Mouse (Mus musculus): ENCODE data around the gene Bbof1.

The Bbof1 gene

GRCm38 (mm10) chr12:84408819-84409507 lies at the start of gene Bbof1, which contains the start of gene Entpd5:
Bbof1 (plus strand) TSS chr12:84409071.
Entpd5 (minus strand) TSS chr12:84409029.
- peak; percentile 83 for DNase-seq (ENCODE audit: low spot score)

GRCm38 (mm10) chr12:84361555-84362489 lies 47.0 kb upstream of the Bbof1 start, which contains the start of the genes Coq6 and Fam161b:
Coq6 (plus strand) TSS chr12:84361657.
Fam161b (minus strand) TSS chr12:84361833.
- peak; percentile 96 for DNase-seq (ENCODE audit: low spot score)

GRCm38 (mm10) chr12:84362872-84363271 lies 46.0 kb upstream of the Bbof1 start:
- DNase-seq (ENCODE audit: low spot score), result no peak

- no peak for DNase-seq (ENCODE audit: low spot score)
These were observed 44.6 kb upstream of the Bbof1 start for GRCm38 (mm10) chr12:84364291-84364690.

- DNase-seq (ENCODE audit: low spot score), result no peak
These were observed 43.7 kb upstream of the Bbof1 start for GRCm38 (mm10) chr12:84365137-84365536.

- DNase-seq (ENCODE audit: low spot score), result no peak
These were observed 41.9 kb upstream of the Bbof1 start for GRCm38 (mm10) chr12:84366971-84367370.

- DNase-seq (ENCODE audit: low spot score), result no peak
These were observed 37.2 kb upstream of the Bbof1 start for GRCm38 (mm10) chr12:84371647-84372046.

GRCm38 (mm10) chr12:84373831-84374481 lies 34.9 kb upstream of the Bbof1 start:
- DNase-seq (ENCODE audit: low spot score), result no peak

- DNase-seq (ENCODE audit: low spot score), result no peak
These were observed 26.5 kb upstream of the Bbof1 start for GRCm38 (mm10) chr12:84382369-84382768.

- no peak for DNase-seq (ENCODE audit: low spot score)
These were observed 24.2 kb upstream of the Bbof1 start for GRCm38 (mm10) chr12:84384644-84385081.

GRCm38 (mm10) chr12:84385408-84385807 lies 23.5 kb upstream of the Bbof1 start:
- no peak for DNase-seq (ENCODE audit: low spot score)

GRCm38 (mm10) chr12:84388097-84388496 lies 20.8 kb upstream of the Bbof1 start:
- DNase-seq (ENCODE audit: low spot score), result no peak

- DNase-seq (ENCODE audit: low spot score), result no peak
These were observed 20.0 kb upstream of the Bbof1 start for GRCm38 (mm10) chr12:84388774-84389400.

- DNase-seq (ENCODE audit: low spot score), result no peak
These were observed 18.5 kb upstream of the Bbof1 start for GRCm38 (mm10) chr12:84390336-84390735.

- no peak for DNase-seq (ENCODE audit: low spot score)
These were observed 16.2 kb upstream of the Bbof1 start for GRCm38 (mm10) chr12:84392681-84393080.

- DNase-seq (ENCODE audit: low spot score), result no peak
These were observed 15.0 kb upstream of the Bbof1 start for GRCm38 (mm10) chr12:84393847-84394246.

GRCm38 (mm10) chr12:84396947-84397679 lies 11.8 kb upstream of the Bbof1 start:
- DNase-seq (ENCODE audit: low spot score), result no peak

- no peak for DNase-seq (ENCODE audit: low spot score)
These were observed 11.2 kb upstream of the Bbof1 start for GRCm38 (mm10) chr12:84397685-84398084.

- DNase-seq (ENCODE audit: low spot score), result no peak
These were observed 10.2 kb upstream of the Bbof1 start for GRCm38 (mm10) chr12:84398629-84399028.

- DNase-seq (ENCODE audit: low spot score), result no peak
These were observed 9.7 kb upstream of the Bbof1 start for GRCm38 (mm10) chr12:84399135-84399534.

- no peak for DNase-seq (ENCODE audit: low spot score)
These were observed 9.2 kb upstream of the Bbof1 start for GRCm38 (mm10) chr12:84399663-84400062.

All from left cerebral cortex, adult 11 months (tissue).